Mouse (Mus musculus): Measurements from ENCODE around the gene D6Ertd527e. TPM values are rescaled to one million over a fixed set of nuclear protein-coding genes. Genes with fewer than 3 reads are reported as not detected.
A peak's percentile ranks its signal among the peaks of the same experiment; 100 is the strongest.
"Not testable (repeated sequence)": the region's sequence is repeated elsewhere in the genome, so short reads cannot be mapped to it uniquely, and the experiment has no call there.

D6Ertd527e gene
- polyA plus RNA-seq, 1 experiment from 2014 or later: not detected

DNA sequence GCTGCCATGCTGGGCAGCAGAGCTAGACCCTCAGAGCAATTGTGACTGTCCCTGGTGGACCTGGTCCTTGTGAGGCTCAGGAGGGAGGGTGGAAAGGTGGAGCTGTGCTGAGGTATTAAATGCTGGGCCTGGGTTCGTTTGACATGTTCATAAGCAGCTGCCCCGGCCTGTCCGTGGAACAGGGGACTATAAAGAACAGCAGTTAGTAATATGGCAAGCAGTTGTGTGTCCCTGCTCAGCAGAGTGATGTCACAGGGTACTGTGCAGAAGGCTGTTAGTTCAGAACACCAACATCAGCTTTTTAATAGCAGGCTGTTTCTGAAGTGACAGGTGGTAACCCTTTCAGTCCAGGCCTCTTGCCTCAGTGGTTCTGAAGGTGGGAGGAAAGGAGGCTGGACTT, 13.7 kb upstream of the D6Ertd527e start:
- ChIA-PET CTCF (no interaction called here), POLR2A (no interaction called here)
- no peak for TF ChIP-seq CTCF (IDR thresholded peaks at IDR 0.05)
- no peak for DNase-seq (ENCODE audit: low read depth, low spot score)
- ATAC-seq: no peak
- in situ Hi-C loops (cut with MboI; ENCODE audit: low pct_unique_long_range_greater_than_20kb): no loop called here
- H3K27me3 ChIP-seq: no peaks in the 10 kb centered on the region

GRCm38 (mm10) chr6:87092476-87092875, 12.1 kb upstream of the D6Ertd527e start:
- DNase-seq (ENCODE audit: low read depth, low spot score) (no peak), ATAC-seq (no peak)
- no peak for TF ChIP-seq CTCF (IDR thresholded peaks at IDR 0.05)
- ChIA-PET CTCF (interaction anchor here (2.1 kb wide), 1 partner anchor 9 kb away, joined by 9 read pairs; no protein-coding TSS in a partner anchor), POLR2A (interaction anchor here (0.7 kb wide), 2 partner anchors 24 to 662 kb away, joined by 3 to 5 read pairs; no protein-coding TSS in a partner anchor)
- in situ Hi-C loops (cut with MboI; ENCODE audit: low pct_unique_long_range_greater_than_20kb): no loop called here
- no peaks in the 10 kb centered on the region for H3K27me3 ChIP-seq

DNA sequence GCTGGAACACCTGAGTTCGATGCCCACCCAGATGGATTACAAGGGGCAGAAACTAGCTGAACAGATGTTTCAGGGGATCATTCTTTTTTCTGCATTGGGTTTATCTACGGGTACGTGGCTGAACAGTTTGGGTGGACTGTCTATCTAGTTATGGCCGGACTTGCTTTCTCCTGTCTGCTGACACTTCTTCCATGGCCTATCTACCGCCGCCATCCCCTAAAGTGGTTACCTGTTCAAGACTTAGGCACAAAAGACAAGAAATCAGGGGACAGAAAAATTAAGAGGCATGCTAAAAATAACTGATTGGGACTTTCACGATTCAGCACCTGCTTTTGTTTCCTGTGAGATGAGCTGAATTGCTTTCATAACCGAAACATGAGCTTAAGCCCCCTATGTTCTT, 10.9 kb upstream of the D6Ertd527e start:
- CTCF ChIA-PET: interaction anchor here (2.1 kb wide), 1 partner anchor 8 kb away, joined by 9 read pairs; no protein-coding TSS in a partner anchor
- ATAC-seq; POLR2A ChIA-PET; H3K27me3 ChIP-seq; in situ Hi-C loops (cut with MboI; ENCODE audit: low pct_unique_long_range_greater_than_20kb); DNase-seq (ENCODE audit: low read depth, low spot score): not testable (repeated sequence)

DNA sequence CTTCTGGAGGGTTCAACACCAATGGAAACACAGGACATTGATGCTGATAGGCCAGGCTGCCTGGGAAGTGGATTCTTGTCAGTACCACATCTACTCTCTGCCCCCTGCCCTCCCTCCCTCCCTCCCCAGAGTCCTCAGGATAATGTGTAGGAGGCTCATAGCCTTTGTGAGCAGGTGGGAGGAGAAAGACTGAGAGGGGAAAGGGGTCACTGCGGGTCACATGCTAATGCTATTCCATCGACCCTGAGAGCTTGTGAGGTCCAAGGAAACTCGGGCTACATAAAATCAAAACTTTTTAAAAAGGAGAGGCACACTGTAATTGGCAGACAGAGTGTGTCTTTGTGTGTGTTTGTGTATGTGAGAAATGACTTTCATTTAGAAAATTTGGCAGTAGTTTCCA, 5.3 kb upstream of the D6Ertd527e start:
- no peaks in the 10 kb centered on the region for H3K27me3 ChIP-seq
- in situ Hi-C loops (cut with MboI; ENCODE audit: low pct_unique_long_range_greater_than_20kb): no loop called here
- TF ChIP-seq CTCF (IDR thresholded peaks at IDR 0.05): no peak
- CTCF ChIA-PET: interaction anchor here (6.5 kb wide), 1 partner anchor 222 kb away, joined by 48 read pairs; no protein-coding TSS in a partner anchor
- DNase-seq (ENCODE audit: low read depth, low spot score): no peak
- no peak for ATAC-seq
- POLR2A ChIA-PET: interaction anchor here (1.8 kb wide), 1 partner anchor 225 kb away, joined by 3 read pairs; no protein-coding TSS in a partner anchor

DNA sequence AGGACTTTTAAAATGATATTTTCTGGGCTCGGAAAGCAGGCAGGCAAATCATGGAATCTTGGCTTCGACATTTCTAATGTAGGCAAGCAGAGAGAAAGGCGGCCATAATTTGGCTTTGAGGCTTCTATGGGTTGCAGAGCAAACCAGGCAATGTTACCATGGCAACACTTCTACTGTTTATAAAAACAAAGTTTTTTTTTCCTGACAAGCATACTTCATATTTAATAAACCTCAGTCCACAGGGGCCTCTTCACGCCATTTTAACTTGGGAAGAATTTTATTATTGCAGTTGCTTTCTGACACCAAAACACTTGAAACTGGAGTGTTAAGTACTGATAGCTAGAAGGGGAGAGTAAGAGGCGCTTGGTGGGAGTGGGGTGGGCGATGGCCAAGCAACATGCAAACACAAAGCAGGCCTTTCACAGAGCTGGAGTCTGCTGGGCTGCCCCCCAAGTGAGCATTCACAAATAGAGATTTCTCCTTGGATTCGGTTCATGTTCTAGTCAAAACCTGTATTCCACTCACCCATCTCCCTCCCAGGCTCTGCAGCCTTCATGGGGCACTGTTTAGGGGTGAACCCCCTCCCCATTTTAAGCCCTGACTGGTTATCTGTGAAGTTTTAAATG, 4.8 kb upstream of the D6Ertd527e start:
- no peak for DNase-seq (ENCODE audit: low read depth, low spot score)
- no peak for TF ChIP-seq CTCF (IDR thresholded peaks at IDR 0.05)
- CTCF ChIA-PET: interaction anchor here (2.0 to 6.5 kb wide), 3 partner anchors 216 to 236 kb away, joined by 5 to 48 read pairs (median 30); partner anchors contain the start of gene Antxr1
- no peak for ATAC-seq
- POLR2A ChIA-PET: interaction anchor here (1.6 to 1.8 kb wide), 2 partner anchors 225 to 288 kb away, joined by 3 to 4 read pairs; no protein-coding TSS in a partner anchor
- in situ Hi-C loops (cut with MboI; ENCODE audit: low pct_unique_long_range_greater_than_20kb): loop anchor here (5.0 kb wide), 2 partner anchors 228 to 288 kb away; partner anchors contain the start of gene Gkn3
- H3K27me3 ChIP-seq: no peaks in the 10 kb centered on the region

DNA sequence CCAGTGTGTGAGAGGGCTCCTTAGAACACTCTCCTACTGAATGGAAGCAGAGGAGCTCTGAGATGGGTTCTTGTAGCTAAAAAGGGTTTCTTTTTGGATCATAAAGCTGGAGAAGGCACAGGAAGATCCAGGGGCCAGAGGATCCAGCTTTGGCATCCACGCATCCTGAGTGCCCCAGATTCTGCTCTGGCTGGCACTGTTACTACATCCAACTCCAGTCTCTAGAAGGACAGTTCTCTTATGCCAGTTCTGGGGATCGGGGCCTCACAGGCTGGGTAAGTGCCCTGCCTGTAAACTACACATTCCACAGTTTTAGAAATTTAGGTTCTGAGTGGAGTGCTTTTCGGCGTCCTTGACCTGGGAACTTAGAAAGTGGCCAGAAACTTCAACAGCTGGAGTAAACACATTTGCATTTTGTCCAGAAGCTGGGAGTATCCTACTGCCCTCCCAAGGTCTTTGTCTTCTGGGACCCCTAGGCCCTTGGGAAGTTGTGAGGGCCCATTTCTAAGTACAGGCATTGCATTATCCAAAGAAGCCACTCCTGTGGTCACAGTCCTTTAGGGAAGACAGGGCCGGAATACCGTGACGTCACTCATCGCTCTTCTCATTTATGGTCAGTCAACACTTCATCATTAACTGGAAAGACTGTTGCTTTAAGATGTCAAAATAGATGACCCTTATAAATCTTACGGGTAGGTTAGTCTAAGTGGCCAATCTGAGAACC, 4.1 kb upstream of the D6Ertd527e start:
- ChIA-PET CTCF (interaction anchor here (0.8 to 6.5 kb wide), 13 partner anchors 7 to 287 kb away, joined by 3 to 48 read pairs (median 6); partner anchors contain the start of gene Antxr1), POLR2A (interaction anchor here (0.8 to 1.8 kb wide), 3 partner anchors 224 to 288 kb away, joined by 3 to 4 read pairs (median 3); no protein-coding TSS in a partner anchor)
- no peaks in the 10 kb centered on the region for H3K27me3 ChIP-seq
- no peak for DNase-seq (ENCODE audit: low read depth, low spot score)
- TF ChIP-seq CTCF (IDR thresholded peaks at IDR 0.05): no peak
- no peak for ATAC-seq
- in situ Hi-C loops (cut with MboI; ENCODE audit: low pct_unique_long_range_greater_than_20kb): loop anchor here (5.0 kb wide), 2 partner anchors 227 to 287 kb away; partner anchors contain the start of gene Gkn3

GRCm38 (mm10) chr6:87101281-87101954, 3.1 kb upstream of the D6Ertd527e start:
- CTCF ChIA-PET: interaction anchor here (0.6 to 6.5 kb wide), 21 partner anchors 8 to 286 kb away, joined by 3 to 48 read pairs (median 4); partner anchors contain the start of gene Antxr1
- TF ChIP-seq CTCF (IDR thresholded peaks at IDR 0.05): peak; percentile 91
- H3K27me3 ChIP-seq: no peaks in the 10 kb centered on the region
- DNase-seq (ENCODE audit: low read depth, low spot score): no peak
- no peak for ATAC-seq
- in situ Hi-C loops (cut with MboI; ENCODE audit: low pct_unique_long_range_greater_than_20kb): loop anchor here (5.0 kb wide), 2 partner anchors 226 to 286 kb away; partner anchors contain the start of gene Gkn3
- POLR2A ChIA-PET: interaction anchor here (0.8 to 1.6 kb wide), 2 partner anchors 285 to 287 kb away, joined by 3 to 4 read pairs; no protein-coding TSS in a partner anchor

GRCm38 (mm10) chr6:87101955-87102353, 2.6 kb upstream of the D6Ertd527e start:
- ChIA-PET POLR2A (interaction anchor here (0.6 kb wide), 1 partner anchor 12 kb away, joined by 5 read pairs; no protein-coding TSS in a partner anchor), CTCF (interaction anchor here (0.6 to 6.5 kb wide), 20 partner anchors 9 to 283 kb away, joined by 3 to 48 read pairs (median 4); partner anchors contain the start of gene Antxr1)
- DNase-seq (ENCODE audit: low read depth, low spot score): no peak
- no peaks in the 10 kb centered on the region for H3K27me3 ChIP-seq
- no peak for ATAC-seq
- TF ChIP-seq CTCF (IDR thresholded peaks at IDR 0.05): no peak
- in situ Hi-C loops (cut with MboI; ENCODE audit: low pct_unique_long_range_greater_than_20kb): loop anchor here (5.0 kb wide), 2 partner anchors 225 to 285 kb away; partner anchors contain the start of gene Gkn3

- ATAC-seq: no peak
- ChIA-PET POLR2A (interaction anchor here (0.6 to 1.2 kb wide), 3 partner anchors 13 to 220 kb away, joined by 3 to 5 read pairs (median 3); no protein-coding TSS in a partner anchor), CTCF (interaction anchor here (0.9 to 6.5 kb wide), 11 partner anchors 9 to 283 kb away, joined by 3 to 48 read pairs (median 4); partner anchors contain the start of gene Antxr1)
- no peaks in the 10 kb centered on the region for H3K27me3 ChIP-seq
- in situ Hi-C loops (cut with MboI; ENCODE audit: low pct_unique_long_range_greater_than_20kb): loop anchor here (5.0 kb wide), 2 partner anchors 225 to 285 kb away; partner anchors contain the start of gene Gkn3
- DNase-seq (ENCODE audit: low read depth, low spot score): no peak
- no peak for TF ChIP-seq CTCF (IDR thresholded peaks at IDR 0.05)
Observed at GRCm38 (mm10) chr6:87102421-87102911, 2.1 kb upstream of the D6Ertd527e start.
